In the genomic region with DNA sequence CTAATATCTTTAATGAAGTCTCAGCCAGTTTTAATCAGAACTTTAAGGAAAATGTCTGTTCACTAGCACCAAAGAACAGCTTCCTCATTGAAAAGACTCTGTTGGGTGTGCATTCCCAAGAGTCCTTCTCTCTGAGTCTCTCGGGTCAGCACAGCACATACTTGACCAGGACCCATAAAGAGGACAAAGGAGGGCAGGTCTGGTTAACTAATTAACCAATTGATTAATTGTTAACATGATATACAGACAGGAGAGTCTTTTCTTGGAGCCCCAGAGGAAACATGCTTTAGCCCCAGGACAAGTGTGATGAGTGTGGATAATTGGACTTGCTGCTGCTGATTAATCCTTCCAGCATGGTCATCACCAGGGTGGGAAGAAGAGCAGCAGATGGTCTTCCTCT, we compare ENCODE assay signal across 11 mouse cellular contexts.
"Had no signal": no experiment of that assay in that cellular context is flagged by ENCODE, and none has a peak within 500 bp of the region (broad histone marks: within the 10 kb centered on the region; RNA-seq: fewer than 3 reads in every experiment).

No protein-coding gene starts in this region.

- H3K9me3 ChIP-seq: limb, embryonic 15.5 days; liver, embryonic 13.5 days; lung, embryonic 15.5 days; midbrain, embryonic 13.5 days; neural tube, embryonic 15.5 days had no signal

- H3K27me3 ChIP-seq: limb, embryonic 15.5 days; liver, embryonic 13.5 days; lung, embryonic 15.5 days; midbrain, embryonic 13.5 days; neural tube, embryonic 15.5 days had no signal

- H3K4me2 ChIP-seq: limb, embryonic 15.5 days; liver, embryonic 13.5 days; lung, embryonic 15.5 days; midbrain, embryonic 13.5 days; neural tube, embryonic 15.5 days had no signal

- ATAC-seq: hindbrain, postnatal 0 days; liver, postnatal 0 days; midbrain, embryonic 13.5 days had no signal

- DNase-seq: liver, embryonic 13.5 days; liver, postnatal 0 days; lung, postnatal 14 days; thymus, adult 18-20 months; thymus, postnatal 14 days had no signal

- H3K36me3 ChIP-seq: limb, embryonic 15.5 days; liver, embryonic 13.5 days; lung, embryonic 15.5 days; midbrain, embryonic 13.5 days; neural tube, embryonic 15.5 days had no signal

- H3K4me1 ChIP-seq: limb, embryonic 15.5 days; liver, embryonic 13.5 days; lung, embryonic 15.5 days; neural tube, embryonic 15.5 days had no signal

- H3K4me3 ChIP-seq: limb, embryonic 15.5 days; liver, embryonic 13.5 days; lung, embryonic 15.5 days; midbrain, embryonic 13.5 days; myocyte; neural tube, embryonic 15.5 days had no signal

- H3K27ac ChIP-seq: hindbrain, postnatal 0 days; limb, embryonic 15.5 days; liver, embryonic 13.5 days; lung, embryonic 15.5 days; midbrain, embryonic 13.5 days; neural tube, embryonic 15.5 days had no signal

- H3K9ac ChIP-seq: limb, embryonic 15.5 days; liver, embryonic 13.5 days; liver, postnatal 0 days; lung, embryonic 15.5 days; midbrain, embryonic 13.5 days; neural tube, embryonic 15.5 days had no signal
